Mouse (Mus musculus) E14TG2a.4 (cell line): Measurements from ENCODE around the gene Gtsf1l.
"Not testable (repeated sequence)": the region's sequence is repeated elsewhere in the genome, so short reads cannot be mapped to it uniquely, and the experiment has no call there.

Experiments used
- H3K27me3 ChIP-seq: 2 replicates; pipeline ENCODE4 v1.6.1; 2014; ENCODE audit warnings: low read length, control low read depth; ENCODE audit not compliant: insufficient read depth
- H3K36me3 ChIP-seq: 2 replicates; pipeline ENCODE4 v1.6.1; 2014; ENCODE audit warnings: low read length, control low read depth; ENCODE audit not compliant: insufficient read depth
- H3K4me1 ChIP-seq: replicated peaks from 2 replicates; pipeline ENCODE4 v1.6.1; 2014; ENCODE audit warnings: low read depth, low read length, control low read depth
- H3K4me3 ChIP-seq: replicated peaks from 2 replicates; pipeline ENCODE4 v1.5.1; 2014; ENCODE audit warnings: mild to moderate bottlenecking, low read length
- H3K9me3 ChIP-seq: 2 replicates; pipeline ENCODE4 v1.6.1; 2014; ENCODE audit warnings: low read length, control low read depth
- CTCF ChIP-seq: conservative IDR thresholded peaks from 2 replicates; pipeline ENCODE4 v1.5.1; 2014; ENCODE audit warnings: low read length
- NANOG ChIP-seq: IDR thresholded peaks from 2 replicates; pipeline ENCODE4 v1.6.1; 2014; ENCODE audit warnings: borderline replicate concordance, low read length, mixed read lengths
- POU5F1 ChIP-seq: IDR thresholded peaks from 2 replicates; pipeline ENCODE4 v1.6.1; 2014; ENCODE audit warnings: low read length, borderline replicate concordance

The Gtsf1l gene

DNA sequence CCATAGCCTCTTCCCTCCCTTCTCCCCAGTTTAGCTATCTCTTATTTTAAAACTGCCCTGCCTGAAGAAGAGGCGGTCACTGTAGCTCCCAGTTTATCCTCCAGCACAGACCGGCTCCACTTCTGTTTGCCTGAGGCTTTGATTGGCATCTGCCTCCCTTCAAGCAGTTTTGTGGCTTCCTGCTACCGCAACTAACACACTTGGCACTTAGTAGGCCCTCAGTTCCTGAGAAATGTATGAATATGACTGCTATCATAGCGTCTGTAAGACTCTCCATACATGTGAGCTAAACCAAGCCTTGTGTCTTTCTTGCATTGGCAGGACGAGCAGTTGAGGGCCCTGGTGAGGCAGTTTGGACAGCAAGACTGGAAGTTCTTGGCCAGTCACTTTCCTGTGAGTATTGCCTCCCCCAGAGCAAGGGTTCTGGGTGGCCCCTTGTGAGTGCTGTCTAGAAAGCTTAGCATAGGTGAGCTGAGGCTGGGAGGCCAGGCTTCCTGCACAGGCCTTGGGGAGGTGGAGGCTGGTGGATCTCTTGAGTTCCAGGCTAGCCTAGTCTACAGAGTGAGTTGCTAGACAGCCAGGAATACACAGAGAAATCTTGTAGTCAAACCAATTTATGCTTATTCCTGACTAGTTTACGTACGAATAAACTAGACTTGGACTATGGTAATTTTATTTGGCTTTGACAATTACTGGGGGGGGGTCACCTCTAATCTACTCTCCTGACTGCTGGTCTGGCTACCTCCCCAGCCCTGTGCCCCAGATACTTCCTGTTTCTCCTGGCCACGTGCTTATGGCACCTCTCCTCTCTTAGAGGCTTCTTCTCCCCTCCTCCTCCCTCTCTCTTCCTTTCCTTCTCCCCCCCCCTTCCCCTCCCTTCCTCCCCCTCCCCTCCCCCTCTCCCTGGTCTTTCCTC, 26.2 kb downstream of the Gtsf1l start:
- H3K4me3 ChIP-seq: peak overlapping the region; percentile 99
- H3K27me3 ChIP-seq: no peaks in the 10 kb centered on the region
- H3K9me3 ChIP-seq: no peaks in the 10 kb centered on the region
- TF ChIP-seq CTCF (no peak), POU5F1 (no peak), NANOG (no peak)
- peaks cover 88% of the 10 kb centered on the region for H3K36me3 ChIP-seq
- peaks cover 87% of the 10 kb centered on the region for H3K4me1 ChIP-seq

DNA sequence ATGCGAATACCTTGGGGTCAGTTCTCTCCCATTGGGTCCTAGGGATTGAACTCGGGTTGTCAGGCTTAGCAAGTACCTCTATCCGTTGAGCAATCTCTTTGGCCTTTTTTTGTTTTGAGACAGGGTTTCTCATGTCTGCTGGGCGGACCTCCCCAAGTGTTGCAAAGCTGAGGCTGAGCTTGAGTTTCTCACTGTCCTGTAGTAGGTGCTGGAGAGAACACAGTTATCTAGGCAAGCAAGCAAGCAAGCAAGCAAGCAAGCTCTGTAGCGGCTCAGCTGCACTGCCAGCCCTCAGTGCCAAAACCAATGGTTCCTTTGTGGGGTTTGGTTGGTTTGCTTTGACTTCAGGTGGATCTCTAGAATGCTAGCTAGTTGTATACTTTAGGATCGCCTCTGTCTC, 27.0 kb downstream of the Gtsf1l start:
- no peaks in the 10 kb centered on the region for H3K9me3 ChIP-seq
- H3K27me3 ChIP-seq: no peaks in the 10 kb centered on the region
- no peak for TF ChIP-seq NANOG
- TF ChIP-seq CTCF: no peak
- no peak for TF ChIP-seq POU5F1
- H3K4me1 ChIP-seq: peaks cover 81% of the 10 kb centered on the region
- H3K4me3 ChIP-seq: peak overlapping the region; percentile 99
- peaks cover 88% of the 10 kb centered on the region for H3K36me3 ChIP-seq

- H3K9me3 ChIP-seq, H3K27me3 ChIP-seq: not testable (repeated sequence)
- Histone ChIP-seq H3K4me1 (peaks cover 66% of the 10 kb centered on the region), H3K36me3 (peaks cover 76% of the 10 kb centered on the region), H3K4me3 (peak overlapping the region; percentile 99)
These were observed 28.7 kb downstream of the Gtsf1l start for GRCm38 (mm10) chr2:163058981-163059380.

- no peaks in the 10 kb centered on the region for H3K9me3 ChIP-seq
- H3K27me3 ChIP-seq: no peaks in the 10 kb centered on the region
- H3K36me3 ChIP-seq: peaks cover 57% of the 10 kb centered on the region
- H3K4me3 ChIP-seq: peak overlapping the region; percentile 99
- peaks cover 65% of the 10 kb centered on the region for H3K4me1 ChIP-seq
- TF ChIP-seq POU5F1 (no peak), CTCF (no peak), NANOG (no peak)
These were observed 31.1 kb downstream of the Gtsf1l start for GRCm38 (mm10) chr2:163056584-163056983.

DNA sequence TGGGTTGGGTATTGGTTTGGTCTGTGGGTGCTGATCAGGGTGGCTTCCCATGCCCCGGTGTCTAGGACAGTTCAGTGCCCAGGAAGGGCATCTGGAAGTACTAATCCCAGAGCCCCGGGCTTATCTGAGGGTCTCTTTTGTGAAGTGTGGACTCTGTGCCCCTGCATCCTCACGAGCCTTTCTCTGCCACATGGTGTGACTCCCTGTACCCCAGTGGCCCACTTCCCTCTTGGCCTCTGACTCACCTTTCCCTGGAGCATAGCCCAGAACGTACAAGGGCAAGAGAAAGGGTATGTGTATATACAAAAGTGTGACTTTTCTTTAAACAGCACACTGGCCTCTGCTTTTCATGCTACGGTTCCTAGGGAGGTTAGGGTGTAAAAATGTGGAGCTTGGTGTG, 31.9 kb downstream of the Gtsf1l start:
- TF ChIP-seq POU5F1: no peak
- TF ChIP-seq NANOG: no peak
- no peak for TF ChIP-seq CTCF
- Histone ChIP-seq H3K36me3 (peaks cover 48% of the 10 kb centered on the region), H3K4me3 (peak overlapping the region; percentile 99), H3K4me1 (peaks cover 64% of the 10 kb centered on the region), H3K9me3 (no peaks in the 10 kb centered on the region), H3K27me3 (no peaks in the 10 kb centered on the region)

GRCm38 (mm10) chr2:163054891-163055494, 32.7 kb downstream of the Gtsf1l start:
- no peak for TF ChIP-seq NANOG
- TF ChIP-seq CTCF: no peak
- TF ChIP-seq POU5F1: no peak
- Histone ChIP-seq H3K9me3 (no peaks in the 10 kb centered on the region), H3K27me3 (no peaks in the 10 kb centered on the region), H3K4me3 (peak overlapping the region; percentile 99), H3K4me1 (peaks cover 66% of the 10 kb centered on the region), H3K36me3 (peaks cover 44% of the 10 kb centered on the region)

DNA sequence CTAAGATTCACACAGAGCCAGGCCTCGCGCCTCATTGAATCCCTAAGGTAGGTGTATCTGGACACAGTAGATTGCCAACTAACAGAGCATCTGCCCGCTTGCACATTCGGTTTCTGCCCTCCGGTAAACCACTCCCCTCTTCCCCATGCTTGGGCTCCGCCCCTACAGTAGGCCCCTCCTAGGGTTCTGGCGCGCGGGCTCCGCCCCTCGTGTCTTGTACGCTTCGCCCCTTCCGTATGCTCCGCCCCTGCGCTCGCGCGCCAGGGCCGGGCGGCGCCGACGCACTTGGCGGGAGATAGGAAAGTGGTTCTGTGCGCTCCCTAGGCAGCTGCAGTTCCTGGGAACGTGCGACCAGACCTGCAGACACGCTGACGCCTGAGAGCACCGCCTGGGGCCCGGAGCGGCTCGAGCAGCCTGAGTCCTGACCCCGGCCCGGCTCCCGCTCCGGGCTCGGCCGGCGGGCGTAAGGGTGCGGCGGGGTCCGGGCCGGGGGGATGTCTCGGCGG, 33.3 kb downstream of the Gtsf1l start, which contains the start of gene Mybl2:
Gene Mybl2 (plus strand): TSS at position 353 of the 506 bp plus-strand sequence.
- Histone ChIP-seq H3K4me3 (peak within 1 kb of the TSS; percentile 99), H3K9me3 (no peaks in the 10 kb centered on the region), H3K4me1 (peaks cover 66% of the 10 kb centered on the region), H3K36me3 (peaks cover 38% of the 10 kb centered on the region), H3K27me3 (no peaks in the 10 kb centered on the region)
- no peak for TF ChIP-seq NANOG
- TF ChIP-seq POU5F1: no peak
- no peak for TF ChIP-seq CTCF

- Histone ChIP-seq H3K4me3 (peak overlapping the region; percentile 99), H3K27me3 (no peaks in the 10 kb centered on the region), H3K9me3 (no peaks in the 10 kb centered on the region), H3K36me3 (peaks cover 37% of the 10 kb centered on the region), H3K4me1 (peaks cover 69% of the 10 kb centered on the region)
- TF ChIP-seq CTCF (no peak), POU5F1 (no peak), NANOG (no peak)
These were observed 34.8 kb downstream of the Gtsf1l start for GRCm38 (mm10) chr2:163052826-163053225.
